Mouse (Mus musculus) monocyte, adult 5-6 weeks (primary cell): ENCODE data around the gene Cd163l1. TPM values are rescaled to one million over a fixed set of nuclear protein-coding genes. Genes with fewer than 3 reads are reported as not detected.

Experiments
- ATAC-seq: fragments of 153-309, 156-312 bp; replicated peaks from 2 replicates; pipeline ENCODE4 v1.8.0; 2017; ENCODE audit warnings: mild to moderate bottlenecking; ENCODE audit not compliant: low TSS enrichment, insufficient number of reproducible peaks, severe bottlenecking, poor library complexity, low FRiP score
- total RNA-seq: library from RNA; stranded (forward); fragments of 200-1000, 200-491, 200-594 nt; gene quantifications from 3 replicates; pipeline ENCODE4 v1.2.3, GENCODE M21; 2017

The Cd163l1 gene
- total RNA-seq, 1 experiment from 2014 or later: 0.48 TPM

DNA sequence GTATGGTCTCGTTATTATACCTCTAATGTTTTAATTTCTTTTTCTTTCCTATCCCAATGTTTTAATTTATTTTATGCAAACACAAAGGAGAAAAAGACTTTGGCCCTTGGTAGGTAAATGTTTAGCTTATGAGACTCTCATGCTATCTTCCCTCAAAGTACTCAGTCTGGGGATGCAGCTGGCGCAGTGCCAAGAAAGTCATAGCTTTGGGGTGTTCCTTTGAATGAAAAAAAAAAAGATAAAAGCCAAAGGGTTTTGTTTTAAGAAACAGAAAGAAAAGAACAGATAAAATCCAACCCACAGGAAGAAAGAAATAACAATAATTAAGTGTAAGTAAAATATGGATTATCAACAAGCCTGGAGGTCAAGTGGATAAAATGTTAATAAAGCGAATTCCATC, 9.4 kb upstream of the Cd163l1 start:
- no peak for ATAC-seq

DNA sequence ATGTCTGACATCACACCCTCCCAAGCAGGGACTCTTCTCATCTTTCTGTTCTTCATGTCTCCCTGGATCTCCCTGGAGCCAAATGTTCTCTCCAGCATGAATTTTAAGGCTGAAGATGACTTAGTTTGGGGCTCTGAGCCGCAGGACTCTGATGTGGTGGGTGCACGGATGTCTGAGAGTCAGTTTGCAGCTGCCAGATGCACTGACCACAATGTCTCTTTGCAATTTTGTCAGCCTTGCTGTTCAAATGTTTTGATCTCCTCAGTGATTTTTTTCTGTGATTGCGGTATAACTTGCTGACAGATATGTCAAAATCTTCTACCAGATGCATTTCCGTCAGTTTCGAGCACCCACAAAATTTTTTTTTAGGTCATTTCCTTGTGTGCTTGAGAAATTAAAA, 4.2 kb upstream of the Cd163l1 start:
- ATAC-seq: no peak

DNA sequence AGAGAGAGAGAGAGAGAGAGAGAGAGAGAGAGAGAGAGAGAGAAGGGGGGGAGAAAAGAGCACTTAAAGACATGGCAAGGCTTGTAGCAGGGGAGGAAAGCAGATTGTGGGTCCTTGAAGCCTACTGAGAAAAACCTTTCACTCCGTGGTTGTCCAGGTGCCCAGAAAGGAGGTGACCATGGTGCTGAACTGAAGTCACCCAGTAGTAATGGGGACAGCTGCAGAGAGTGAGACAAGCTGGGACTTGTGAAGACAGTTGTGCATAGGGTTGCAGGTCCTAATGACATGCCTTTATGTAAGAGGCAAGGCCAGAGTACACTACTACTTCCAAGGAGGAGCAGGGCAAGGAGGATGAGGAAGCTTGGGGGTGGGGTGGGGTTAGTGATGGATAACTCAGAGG, 1.2 kb downstream of the Cd163l1 start:
- no peak for ATAC-seq

DNA sequence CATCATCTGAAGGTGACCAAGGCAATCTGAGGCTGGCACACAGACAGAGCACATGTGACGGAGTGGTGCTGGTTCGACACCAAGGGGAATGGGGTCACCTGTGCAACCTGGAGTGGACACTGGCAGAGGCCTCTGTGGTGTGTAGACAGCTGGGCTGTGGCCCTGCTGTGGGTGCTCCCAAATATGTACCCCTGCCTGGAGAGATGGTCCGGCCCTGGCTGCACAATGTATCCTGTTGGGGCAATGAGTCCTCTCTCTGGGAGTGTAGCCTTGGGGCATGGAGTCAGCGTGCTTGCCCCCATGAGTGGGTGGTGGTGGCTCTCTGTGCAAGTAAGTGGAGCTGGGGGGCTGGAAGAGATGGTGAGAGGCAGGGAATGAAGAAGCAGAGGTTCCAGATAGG, 2.3 kb downstream of the Cd163l1 start:
- no peak for ATAC-seq

DNA sequence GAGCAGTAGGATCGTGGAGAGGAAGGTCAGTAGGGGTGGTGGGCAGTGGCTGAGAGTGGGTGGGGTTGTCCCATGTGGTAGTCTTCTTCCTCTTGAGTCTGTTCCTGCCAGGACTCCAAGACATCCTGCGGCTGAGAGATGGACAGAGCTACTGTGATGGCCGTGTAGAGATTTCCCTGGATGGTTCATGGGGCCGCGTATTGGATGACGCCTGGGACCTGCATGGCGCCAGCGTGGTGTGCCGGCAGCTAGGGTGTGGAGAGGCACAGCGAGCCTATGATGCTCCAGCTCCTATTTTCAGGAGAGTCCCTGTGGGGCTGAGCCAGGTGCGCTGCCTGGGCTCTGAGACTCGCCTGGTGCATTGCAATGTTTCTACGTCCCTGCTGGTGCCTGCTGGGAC, 6.1 kb downstream of the Cd163l1 start:
- ATAC-seq: no peak

DNA sequence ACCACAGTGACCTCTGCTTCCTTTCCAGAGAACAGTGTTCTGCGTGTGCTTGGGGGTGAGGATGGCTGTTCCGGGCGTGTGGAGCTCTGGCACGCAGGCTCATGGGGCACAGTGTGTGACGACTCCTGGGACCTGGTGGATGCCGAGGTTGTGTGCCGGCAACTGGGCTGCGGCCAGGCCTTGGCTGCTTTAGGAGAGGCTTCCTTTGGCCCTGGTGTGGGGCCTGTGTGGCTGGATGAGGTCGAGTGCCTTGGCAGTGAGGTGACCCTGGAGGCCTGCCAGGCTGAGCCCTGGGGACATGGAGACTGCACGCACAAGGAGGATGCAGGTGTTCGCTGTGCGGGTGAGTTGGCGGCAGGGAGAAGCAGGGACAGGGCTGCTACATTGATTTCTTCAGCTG, 10.4 kb downstream of the Cd163l1 start:
- ATAC-seq: no peak

DNA sequence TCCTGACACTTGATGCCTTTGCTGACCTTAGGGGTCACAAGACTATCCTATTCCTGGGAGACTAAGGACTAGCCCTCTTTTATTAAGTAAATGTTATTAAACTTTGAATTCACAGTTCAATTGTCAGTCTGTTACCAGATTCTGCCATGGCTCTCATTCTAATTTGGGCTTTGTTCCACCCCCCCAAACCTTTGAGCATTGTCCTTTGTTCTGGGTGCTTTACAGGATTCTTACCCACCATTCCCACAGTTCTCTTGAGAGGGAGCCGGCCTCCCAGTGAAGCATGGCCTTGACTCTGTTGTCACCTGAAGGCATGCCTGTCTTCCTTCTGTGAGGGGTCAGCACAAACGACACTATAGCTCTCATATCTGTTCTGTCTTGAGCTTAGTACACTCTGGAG, 13.0 kb downstream of the Cd163l1 start:
- ATAC-seq: no peak

DNA sequence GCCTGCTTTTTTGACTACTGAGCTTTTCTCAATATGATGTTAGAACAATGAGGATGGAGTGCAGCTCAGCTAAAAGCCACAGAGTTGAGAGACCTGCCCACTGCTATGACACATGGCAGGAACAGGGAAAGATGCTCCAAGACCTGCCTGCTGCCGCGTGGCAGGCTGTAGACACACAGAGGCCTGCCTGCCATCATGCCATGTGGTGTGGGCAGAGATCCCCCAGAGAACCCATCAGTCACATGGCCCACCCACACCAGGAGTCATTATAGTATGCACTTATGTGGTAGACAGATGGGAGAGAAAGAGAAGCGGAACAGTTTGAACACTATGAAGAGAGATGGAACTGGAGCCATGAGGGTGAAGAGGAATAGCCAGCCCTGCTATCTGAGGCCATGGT, 15.6 kb downstream of the Cd163l1 start:
- no peak for ATAC-seq

DNA sequence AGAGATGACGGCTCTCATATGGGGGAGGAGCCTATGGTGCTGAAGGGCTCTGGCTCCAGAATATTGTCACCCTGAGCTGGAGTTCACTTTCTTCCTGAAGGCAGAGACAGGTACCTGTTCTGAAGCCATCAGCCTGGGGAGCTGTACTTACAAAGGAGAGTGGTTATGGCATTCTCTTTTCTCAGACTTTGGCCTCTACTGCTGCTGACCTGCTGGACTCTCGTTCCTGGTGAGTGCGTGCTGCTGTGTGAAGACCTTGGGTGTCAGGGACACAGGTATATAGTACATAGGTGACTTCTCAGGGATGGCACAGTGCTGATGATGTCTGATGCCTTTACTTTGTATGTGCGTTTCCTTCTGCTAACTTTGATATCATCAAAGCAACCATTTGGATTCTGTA, 29.1 kb downstream of the Cd163l1 start, which contains the start of gene 5830411N06Rik:
5830411N06Rik (plus strand) TSS at position 69 of the 400 bp plus-strand sequence.
- no peak for ATAC-seq

DNA sequence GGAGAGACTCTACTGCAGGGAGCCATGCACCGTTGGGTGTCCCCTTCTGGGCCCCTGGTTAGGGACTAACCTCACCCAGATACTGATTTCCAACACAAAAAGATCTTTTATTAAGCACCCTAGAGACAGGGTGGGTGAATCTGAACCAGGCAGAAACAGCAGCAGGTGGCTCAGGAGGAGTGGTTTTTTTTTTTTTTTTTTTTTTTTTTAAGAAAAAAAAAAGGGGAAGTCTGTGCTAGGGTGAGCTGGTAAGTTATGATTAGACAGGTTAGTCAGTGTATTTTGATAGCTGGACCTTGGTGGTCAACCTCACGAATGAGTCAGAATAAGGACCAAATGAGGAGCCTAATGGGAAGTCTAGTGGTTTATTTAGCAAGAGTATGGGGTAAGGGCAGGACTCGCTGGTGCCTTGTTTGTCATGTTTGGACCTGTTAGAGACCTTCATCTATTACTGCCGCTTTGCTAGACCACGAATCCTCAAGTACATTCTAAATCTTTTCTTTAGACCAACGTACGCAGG, 35.8 kb downstream of the Cd163l1 start:
- no peak for ATAC-seq

Other genes with a start within 250 kb of the Cd163l1 start
- gene 6430531B16Rik, start 239.5 kb upstream of the Cd163l1 start, total RNA-seq: 1.5 TPM in 1 of 3 replicates, not detected in the others
- 10.2 to 54.2 TPM (median 40.8 TPM) in 3 replicates for gene Adam8, start 225.7 kb upstream of the Cd163l1 start, total RNA-seq
- gene Zfp511, start 181.9 kb upstream of the Cd163l1 start, total RNA-seq: 27.4 to 31.4 TPM (median 27.6 TPM) in 3 replicates
- gene Tubgcp2, start 181.6 kb upstream of the Cd163l1 start, total RNA-seq: 16.3 to 28.9 TPM (median 26.9 TPM) in 3 replicates
- not detected in 3 replicates for gene Msx3, start 169.2 kb upstream of the Cd163l1 start, total RNA-seq
- 0.68 TPM in 1 of 3 replicates, not detected in the others for gene Caly, start 135.7 kb upstream of the Cd163l1 start, total RNA-seq
- gene Prap1, start 124.9 kb upstream of the Cd163l1 start, total RNA-seq: not detected in 3 replicates
- gene Fuom, start 115.8 kb upstream of the Cd163l1 start, total RNA-seq: 2.8 to 7.7 TPM (median 4.5 TPM) in 3 replicates
- 0.87 to 1.5 TPM (median 1.2 TPM) in 3 replicates for gene Paox, start 102.5 kb upstream of the Cd163l1 start, total RNA-seq
- 37.8 to 42.3 TPM (median 41.5 TPM) in 3 replicates for gene Echs1, start 101.8 kb upstream of the Cd163l1 start, total RNA-seq
- gene Mtg1, start 80.7 kb upstream of the Cd163l1 start, total RNA-seq: 3.7 to 7.6 TPM (median 4.4 TPM) in 3 replicates
- gene Sprn, start 63.4 kb upstream of the Cd163l1 start, total RNA-seq: not detected in 3 replicates
- gene Olfr522, start 53.5 kb upstream of the Cd163l1 start, total RNA-seq: not detected in 3 replicates
- not detected in 3 replicates for gene Olfr523, start 45.0 kb upstream of the Cd163l1 start, total RNA-seq
- not detected in 3 replicates for gene Olfr524, start 12.3 kb upstream of the Cd163l1 start, total RNA-seq
- gene 5830411N06Rik, start 29.0 kb downstream of the Cd163l1 start, total RNA-seq: 0.85 to 2.5 TPM in 2 of 3 replicates, not detected in the other
- not detected in 3 replicates for gene Olfr525, start 102.6 kb downstream of the Cd163l1 start, total RNA-seq
- not detected in 3 replicates for gene Olfr527, start 115.8 kb downstream of the Cd163l1 start, total RNA-seq
- gene Olfr60, start 143.4 kb downstream of the Cd163l1 start, total RNA-seq: not detected in 3 replicates
- not detected in 3 replicates for gene Olfr530, start 158.1 kb downstream of the Cd163l1 start, total RNA-seq
- 0.10 TPM in 1 of 3 replicates, not detected in the others for gene Olfr531, start 184.7 kb downstream of the Cd163l1 start, total RNA-seq
- not detected in 3 replicates for gene Olfr532, start 203.4 kb downstream of the Cd163l1 start, total RNA-seq
- gene Olfr533, start 245.1 kb downstream of the Cd163l1 start, total RNA-seq: not detected in 3 replicates